Mouse (Mus musculus) ES-E14 (cell line): ENCODE data around the gene Gm48552. TPM values are rescaled to one million over a fixed set of nuclear protein-coding genes. Genes with fewer than 3 reads are reported as not detected.

ENCODE experiments used
- DNase-seq: peaks from one replicate; pipeline ENCODE4 v3.0.0-alpha.2; 2013; ENCODE audit warnings: low read depth, low spot score
- H3K27ac ChIP-seq: 2 replicates; pipeline ENCODE4 v1.5.1; 2012; ENCODE audit warnings: low read depth, mild to moderate bottlenecking, low read length, moderate library complexity, mixed read lengths; ENCODE audit not compliant: poor library complexity, insufficient read depth, severe bottlenecking
- H3K36me3 ChIP-seq: 2 replicates; pipeline ENCODE4 v1.6.1; 2012; ENCODE audit warnings: mild to moderate bottlenecking, low read length, moderate library complexity, mixed read lengths; ENCODE audit not compliant: control insufficient read depth, poor library complexity, insufficient read depth, severe bottlenecking
- H3K4me1 ChIP-seq, 2 experiments: fragments of 150-350 bp in 1 of 2; sonication (generic) in 1 of 2; 2 replicates each; pipeline ENCODE4 v1.6.1; 2012; ENCODE audit warnings: low read length in 2 of 2, mild to moderate bottlenecking in 1 of 2, mixed read lengths in 1 of 2; ENCODE audit not compliant: control insufficient read depth in 2 of 2, insufficient read depth in 2 of 2, poor library complexity in 1 of 2
- H3K4me3 ChIP-seq, 2 experiments: fragments of 150-350 bp in 1 of 2; sonication (generic) in 1 of 2; 2 replicates each; pipeline ENCODE4 v1.5.1; 2012; ENCODE audit warnings: low read length in 2 of 2, low read depth in 1 of 2, mild to moderate bottlenecking in 1 of 2, mixed read lengths in 1 of 2; ENCODE audit not compliant: insufficient read depth in 1 of 2, poor library complexity in 1 of 2, severe bottlenecking in 1 of 2
- H3K9ac ChIP-seq: 2 replicates; pipeline ENCODE4 v1.6.1; 2012; ENCODE audit warnings: low read depth, mild to moderate bottlenecking, low read length, mixed read lengths; ENCODE audit not compliant: poor library complexity, insufficient read depth, severe bottlenecking
- H3K9me3 ChIP-seq: fragments of 150-350 bp; sonication (generic); 2 replicates; pipeline ENCODE4 v1.6.1; 2012; ENCODE audit warnings: low read depth, mild to moderate bottlenecking, low read length; ENCODE audit not compliant: control insufficient read depth, insufficient read depth
- CHD2 ChIP-seq: IDR thresholded peaks from 2 replicates; pipeline ENCODE4 v1.6.1; 2014; ENCODE audit warnings: mild to moderate bottlenecking, low read depth, low read length, inconsistent platforms
- HCFC1 ChIP-seq: IDR thresholded peaks from 2 replicates; pipeline ENCODE4 v1.6.1; 2012; ENCODE audit warnings: low read length, inconsistent platforms, borderline replicate concordance; ENCODE audit not compliant: insufficient read depth
- MAFK ChIP-seq: IDR thresholded peaks from 2 replicates; pipeline ENCODE4 v1.6.1; 2014; ENCODE audit warnings: mild to moderate bottlenecking, low read depth, low read length, inconsistent platforms; ENCODE audit not compliant: insufficient read depth
- ZC3H11A ChIP-seq: IDR thresholded peaks from 2 replicates; pipeline ENCODE4 v1.6.1; 2012; ENCODE audit warnings: low read depth, mild to moderate bottlenecking, inconsistent platforms, low read length, borderline replicate concordance
- ZNF384 ChIP-seq: IDR thresholded peaks from 2 replicates; pipeline ENCODE4 v1.6.1; 2012; ENCODE audit warnings: low read depth, low read length, inconsistent platforms
- in situ Hi-C, 2 experiments: fragments of 600-800 bp; cut with MboI; formaldehyde crosslinking; loops; one replicate each; pipeline ENCODE4 v1.15.1; 2025; ENCODE audit warnings: low sequenced_read_pairs in 2 of 2, inconsistent platforms in 1 of 2; ENCODE audit not compliant: unreplicated experiment in 2 of 2
- total RNA-seq: library from RNA; depleted of rRNA; stranded (reverse); fragments of 300-350 nt; gene quantifications from 2 replicates; pipeline ENCODE4 v1.2.3, GENCODE M21; 2012

Gene Gm48552
- total RNA-seq, 1 experiment, result 2.5 TPM

GRCm38 (mm10) chr10:81358841-81359240 is 30.0 kb upstream of the Gm48552 start:
- peaks cover 15 to 47% of the 10 kb centered on the region in 2 experiments; a peak in 3 of 4 replicates for H3K4me1 ChIP-seq
- peaks cover 29% of the 10 kb centered on the region; the same call in 1 of the 2 replicates for H3K36me3 ChIP-seq
- TF ChIP-seq ZC3H11A (no peak), CHD2 (no peak)
- in situ Hi-C loops, result no loop called here
- no peak for DNase-seq
- no peaks in the 10 kb centered on the region for H3K9me3 ChIP-seq
- H3K4me3 ChIP-seq, result peak overlapping the region in 1 of 2 experiments; percentile 77; a peak in 1 of 4 replicates
- H3K9ac ChIP-seq, result no peak overlapping the region; the same call in 1 of the 2 replicates
- H3K27ac ChIP-seq, result no peak overlapping the region

DNA sequence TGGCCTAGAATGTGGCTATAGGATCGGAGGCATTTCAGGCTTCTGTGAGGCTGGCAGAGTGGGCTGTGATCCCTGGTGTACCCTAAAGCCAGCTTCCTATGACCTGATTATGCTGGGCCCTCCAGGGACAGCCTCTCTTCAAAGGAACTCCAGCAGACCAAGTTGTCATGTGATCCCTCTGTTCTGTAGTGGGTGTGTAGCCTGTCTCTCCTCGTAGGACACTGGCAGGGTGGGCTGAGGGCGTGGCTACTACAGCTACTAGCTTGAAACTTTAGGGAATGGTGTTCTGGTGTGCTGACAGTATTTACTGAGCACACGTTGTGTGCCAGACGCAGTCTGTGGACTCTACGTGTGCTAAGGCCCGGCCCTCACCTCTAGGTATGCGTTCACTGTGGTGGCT is 28.1 kb upstream of the Gm48552 start:
- H3K36me3 ChIP-seq, result peaks cover 31% of the 10 kb centered on the region; the same call in 1 of the 2 replicates
- in situ Hi-C loops, result no loop called here
- H3K4me3 ChIP-seq, result peak overlapping the region in 1 of 2 experiments; percentile 28; a peak in 2 of 4 replicates
- no peak overlapping the region for H3K9ac ChIP-seq
- TF ChIP-seq HCFC1 (no peak), MAFK (no peak)
- H3K27ac ChIP-seq, result no peak overlapping the region
- DNase-seq, result no peak
- H3K4me1 ChIP-seq, result peaks cover 8 to 54% of the 10 kb centered on the region in 2 experiments; a peak in 3 of 4 replicates
- no peaks in the 10 kb centered on the region for H3K9me3 ChIP-seq

GRCm38 (mm10) chr10:81362336-81362949 is 26.4 kb upstream of the Gm48552 start:
- DNase-seq, result no peak
- Histone ChIP-seq H3K4me3 (no peak overlapping the region), H3K27ac (no peak overlapping the region)

GRCm38 (mm10) chr10:81363436-81364346 is 25.1 kb upstream of the Gm48552 start:
- no peak for TF ChIP-seq ZNF384
- TF ChIP-seq CHD2, result no peak
- TF ChIP-seq ZC3H11A, result no peak
- TF ChIP-seq MAFK, result no peak
- TF ChIP-seq HCFC1, result no peak; the same call in 1 of the 2 replicates
- in situ Hi-C loops, result no loop called here
- H3K9ac ChIP-seq, result no peak overlapping the region
- DNase-seq, result no peak
- no peaks in the 10 kb centered on the region for H3K9me3 ChIP-seq
- H3K4me3 ChIP-seq, result peak overlapping the region; percentile 23 to 28; a peak in 3 of 4 replicates
- H3K36me3 ChIP-seq, result peaks cover 54% of the 10 kb centered on the region
- no peak overlapping the region for H3K27ac ChIP-seq
- H3K4me1 ChIP-seq, result peaks cover 3 to 49% of the 10 kb centered on the region in 2 experiments; a peak in 3 of 4 replicates

More at GRCm38 (mm10) chr10:81362336-81362949, 26.4 kb upstream of the Gm48552 start:
- in situ Hi-C loops, result no loop called here
- H3K9me3 ChIP-seq, result no peaks in the 10 kb centered on the region
- TF ChIP-seq ZC3H11A (no peak), MAFK (no peak), HCFC1 (no peak), ZNF384 (no peak), CHD2 (no peak)
- H3K4me1 ChIP-seq, result peaks cover 8 to 54% of the 10 kb centered on the region in 2 experiments; a peak in 3 of 4 replicates
- H3K9ac ChIP-seq, result no peak overlapping the region
- H3K36me3 ChIP-seq, result peaks cover 42% of the 10 kb centered on the region; the same call in 1 of the 2 replicates
